Mouse (Mus musculus): ENCODE measurements around the gene Gjc2. TPM values are rescaled to one million over a fixed set of nuclear protein-coding genes. Genes with fewer than 3 reads are reported as not detected.

Gjc2 gene
- polyA plus RNA-seq, 1 experiment from 2014 or later, result 0.29 TPM

DNA sequence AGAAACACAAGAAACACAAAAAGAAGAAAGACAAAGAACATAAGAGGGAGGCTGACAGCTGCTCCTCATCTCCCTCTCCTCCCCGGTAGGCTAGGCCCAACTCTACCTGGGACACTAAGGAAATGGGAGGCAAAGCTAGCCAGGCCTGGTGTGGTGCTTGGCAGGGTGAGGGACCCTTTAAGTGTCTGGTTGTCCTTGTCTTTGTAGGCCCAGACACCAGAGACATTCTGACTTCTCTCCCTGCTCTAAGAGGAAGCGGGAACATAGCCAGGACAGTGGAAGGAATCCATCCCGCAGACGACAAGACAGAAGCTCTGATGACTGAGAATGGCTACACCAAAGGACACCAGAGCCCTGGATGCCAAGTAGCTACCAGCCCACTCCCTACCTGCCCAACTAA, 27.0 kb upstream of the Gjc2 start:
- no peak overlapping the region for H3K9ac ChIP-seq (replicated peaks)
- no peaks in the 10 kb centered on the region for H3K9me3 ChIP-seq (ENCODE audit: low read length)
- WGBS (ENCODE audit: insufficient replicate concordance), result 83% methylated on average over 4 of the region's 4 CpGs
- H3K4me3 ChIP-seq (ENCODE audit: low read depth, low read length), result no peak overlapping the region
- ATAC-seq (no peak), DNase-seq (no peak)
- no peak overlapping the region for H3K4me2 ChIP-seq (ENCODE audit: low read depth, low read length)
- H3K4me1 ChIP-seq (ENCODE audit: insufficient read depth), result peaks cover 22% of the 10 kb centered on the region
- peaks cover 55% of the 10 kb centered on the region for H3K36me3 ChIP-seq (replicated peaks; ENCODE audit: insufficient read depth, low read length)
- H3K27ac ChIP-seq (ENCODE audit: low read depth), result no peak overlapping the region
- TF ChIP-seq EP300 (IDR thresholded peaks at IDR 0.05; ENCODE audit: low read depth) (no peak), CTCF (IDR thresholded peaks at IDR 0.05; ENCODE audit: low read depth) (no peak)
- H3K27me3 ChIP-seq (ENCODE audit: insufficient read depth, low read length), result no peaks in the 10 kb centered on the region

DNA sequence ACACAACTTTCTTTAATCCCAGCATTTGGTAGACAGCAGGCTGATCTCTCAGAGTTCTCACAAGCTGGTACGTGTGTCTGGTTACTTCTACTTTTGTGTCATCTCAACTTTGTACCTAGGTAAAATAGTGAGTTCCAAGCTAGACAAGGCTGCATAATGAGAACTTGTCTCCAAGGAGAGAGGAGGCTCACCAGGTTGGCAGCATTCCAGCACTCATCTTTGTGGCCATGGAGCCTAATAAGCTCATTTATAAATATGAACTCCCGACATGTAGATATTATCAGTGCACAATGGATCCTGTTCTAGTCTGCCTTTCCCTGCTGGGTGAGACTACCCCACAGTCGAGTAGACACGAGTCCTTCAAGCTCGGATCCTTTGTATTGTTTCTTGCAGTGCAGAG, 26.6 kb upstream of the Gjc2 start:
- Histone ChIP-seq H3K9ac (replicated peaks) (no peak overlapping the region), H3K27me3 (ENCODE audit: insufficient read depth, low read length) (no peaks in the 10 kb centered on the region), H3K4me1 (ENCODE audit: insufficient read depth) (peaks cover 22% of the 10 kb centered on the region), H3K4me3 (ENCODE audit: low read depth, low read length) (peak overlapping the region; percentile 90; the same call in 1 of the 2 replicates), H3K36me3 (replicated peaks; ENCODE audit: insufficient read depth, low read length) (peaks cover 54% of the 10 kb centered on the region), H3K9me3 (ENCODE audit: low read length) (no peaks in the 10 kb centered on the region), H3K27ac (ENCODE audit: low read depth) (peak overlapping the region; percentile 97; the same call in 1 of the 2 replicates), H3K4me2 (ENCODE audit: low read depth, low read length) (peak overlapping the region; percentile 95)
- no peak for TF ChIP-seq EP300 (IDR thresholded peaks at IDR 0.05; ENCODE audit: low read depth)
- TF ChIP-seq CTCF (IDR thresholded peaks at IDR 0.05; ENCODE audit: low read depth), result no peak
- DNase-seq (no peak), ATAC-seq (no peak)
- 77% methylated on average over 5 of the region's 5 CpGs for WGBS (ENCODE audit: insufficient replicate concordance)

DNA sequence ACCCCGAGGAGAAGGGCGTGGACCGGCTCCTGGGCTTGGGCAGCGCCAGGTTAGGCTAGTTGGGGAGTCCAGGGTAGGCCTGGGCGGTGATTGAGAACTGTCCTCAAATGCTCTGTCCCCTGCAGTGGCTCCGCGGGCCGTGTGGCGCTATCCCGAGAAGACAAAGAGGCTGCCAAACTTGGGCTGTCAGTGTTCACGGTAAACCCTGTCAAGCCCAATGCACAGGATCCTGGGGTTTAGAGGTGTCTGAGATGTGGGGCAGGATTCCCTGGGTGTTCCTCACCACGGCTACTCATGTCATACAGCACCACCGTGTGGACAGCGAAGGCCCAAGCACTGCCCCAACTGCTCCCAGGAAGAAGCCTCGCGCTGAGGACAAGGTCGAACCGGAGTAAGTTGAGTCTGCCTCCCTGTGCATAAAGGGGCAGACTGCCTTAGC, 26.0 kb upstream of the Gjc2 start:
- H3K36me3 ChIP-seq (replicated peaks; ENCODE audit: insufficient read depth, low read length), result peaks cover 54% of the 10 kb centered on the region
- H3K27me3 ChIP-seq (ENCODE audit: insufficient read depth, low read length), result no peaks in the 10 kb centered on the region
- peak overlapping the region; percentile 95 for H3K4me2 ChIP-seq (ENCODE audit: low read depth, low read length)
- peak overlapping the region; percentile 90 for H3K4me3 ChIP-seq (ENCODE audit: low read depth, low read length)
- ATAC-seq (peak; percentile 72), DNase-seq (peak; percentile 84)
- H3K9me3 ChIP-seq (ENCODE audit: low read length), result no peaks in the 10 kb centered on the region
- 11% methylated on average over 18 of the region's 18 CpGs for WGBS (ENCODE audit: insufficient replicate concordance)
- H3K9ac ChIP-seq (replicated peaks), result peak overlapping the region; percentile 87
- peak overlapping the region; percentile 97 for H3K27ac ChIP-seq (ENCODE audit: low read depth)
- H3K4me1 ChIP-seq (ENCODE audit: insufficient read depth), result peaks cover 20% of the 10 kb centered on the region
- peak; percentile 92 for TF ChIP-seq CTCF (IDR thresholded peaks at IDR 0.05; ENCODE audit: low read depth)
- no peak for TF ChIP-seq EP300 (IDR thresholded peaks at IDR 0.05; ENCODE audit: low read depth)

DNA sequence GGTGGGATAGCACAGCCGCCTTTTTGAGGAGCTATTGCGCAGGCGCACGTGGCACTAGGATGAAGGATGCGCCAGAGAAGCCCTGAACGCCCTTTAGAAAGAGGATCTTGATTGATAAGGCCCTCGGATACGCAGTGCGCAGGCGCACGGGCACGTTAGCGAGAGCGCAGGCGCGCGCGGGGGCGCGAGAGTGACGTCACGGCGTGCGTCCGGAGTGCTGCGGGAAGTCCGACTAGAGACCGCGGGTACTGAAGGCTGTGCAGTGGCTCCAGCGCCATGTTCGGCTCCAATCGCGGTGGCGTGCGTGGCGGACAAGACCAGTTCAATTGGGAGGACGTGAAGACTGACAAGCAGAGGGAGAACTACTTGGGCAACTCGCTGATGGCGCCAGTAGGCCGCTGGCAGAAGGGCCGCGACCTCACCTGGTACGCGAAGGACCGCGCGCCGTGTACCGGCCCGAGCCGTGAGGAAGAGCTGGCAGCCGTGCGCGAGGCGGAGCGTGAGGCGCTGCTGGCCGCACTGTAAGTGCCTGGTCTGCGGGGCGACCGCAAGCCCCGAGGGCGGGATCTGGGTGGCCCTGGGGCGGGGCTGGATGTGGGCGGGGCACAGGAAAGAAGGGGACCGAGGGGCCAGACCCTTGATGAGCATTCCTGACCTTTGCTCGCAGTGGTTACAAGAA, 25.3 kb upstream of the Gjc2 start, which contains the start of gene 2310033P09Rik:
2310033P09Rik (plus strand) TSS at position 169 of the 679 bp plus-strand sequence.
- peaks cover 19% of the 10 kb centered on the region for H3K4me1 ChIP-seq (ENCODE audit: insufficient read depth)
- under 1% methylated on average over 67 of the region's 67 CpGs for WGBS (ENCODE audit: insufficient replicate concordance)
- ATAC-seq, result peak; percentile 84
- TF ChIP-seq EP300 (IDR thresholded peaks at IDR 0.05; ENCODE audit: low read depth) (no peak), CTCF (IDR thresholded peaks at IDR 0.05; ENCODE audit: low read depth) (no peak)
- peaks cover 54% of the 10 kb centered on the region for H3K36me3 ChIP-seq (replicated peaks; ENCODE audit: insufficient read depth, low read length)
- H3K27me3 ChIP-seq (ENCODE audit: insufficient read depth, low read length), result no peaks in the 10 kb centered on the region
- peak within 1 kb of the TSS; percentile 87 for H3K9ac ChIP-seq (replicated peaks)
- H3K4me2 ChIP-seq (ENCODE audit: low read depth, low read length), result peak within 1 kb of the TSS; percentile 95
- no peaks in the 10 kb centered on the region for H3K9me3 ChIP-seq (ENCODE audit: low read length)
- H3K4me3 ChIP-seq (ENCODE audit: low read depth, low read length), result peak within 1 kb of the TSS; percentile 90
- DNase-seq, result peak; percentile 96
- peak within 1 kb of the TSS; percentile 97 for H3K27ac ChIP-seq (ENCODE audit: low read depth)

DNA sequence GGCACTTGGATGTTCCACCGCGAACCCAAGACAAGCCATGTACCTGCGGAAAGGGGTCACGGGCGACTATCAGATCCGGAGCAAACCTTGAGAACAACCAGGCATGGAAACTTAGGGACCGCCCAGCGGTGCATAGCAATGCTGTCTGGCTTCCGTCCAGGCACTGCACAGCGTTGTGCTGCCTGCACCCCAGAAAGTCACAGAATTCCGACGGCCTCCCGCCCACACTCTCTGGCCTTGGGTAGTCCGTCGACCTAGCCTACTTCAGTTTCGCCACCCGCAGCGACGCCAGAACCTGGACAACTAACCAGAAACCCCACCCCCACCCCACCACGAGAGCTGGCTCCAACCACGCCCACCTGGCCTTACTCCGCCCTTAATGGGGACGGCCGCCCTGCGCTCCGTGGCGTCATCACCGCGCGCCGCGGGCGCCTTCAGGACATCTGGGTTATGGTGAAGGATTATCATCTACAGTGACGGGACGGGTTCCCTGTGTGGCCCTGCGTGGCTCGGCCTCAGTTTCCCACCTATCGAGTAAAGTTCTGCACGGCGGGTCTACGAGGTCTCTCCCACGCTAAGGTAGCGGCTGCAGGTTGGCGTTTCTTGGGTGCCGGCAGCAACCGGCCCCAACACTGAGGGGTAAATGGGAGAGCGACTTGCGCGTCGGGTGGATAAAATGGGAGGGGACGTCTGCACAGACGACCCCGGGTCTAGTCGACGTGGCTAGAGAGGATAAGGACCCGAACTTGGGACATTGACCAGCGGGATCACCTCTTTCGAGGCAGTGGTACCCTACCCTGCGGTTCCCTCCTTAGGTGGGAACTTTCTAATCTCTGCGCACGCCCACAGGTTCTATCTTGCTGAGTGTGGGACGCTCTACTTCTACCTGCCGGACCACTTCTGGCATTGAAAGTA, 19.3 kb upstream of the Gjc2 start, which contains the start of gene Mrpl55:
Mrpl55 (plus strand) TSS at position 406 of the 915 bp plus-strand sequence.
- peak; percentile 96 for ATAC-seq
- WGBS (ENCODE audit: insufficient replicate concordance), result under 1% methylated on average over 63 of the region's 63 CpGs
- TF ChIP-seq CTCF (IDR thresholded peaks at IDR 0.05; ENCODE audit: low read depth) (no peak), EP300 (IDR thresholded peaks at IDR 0.05; ENCODE audit: low read depth) (no peak)
- Histone ChIP-seq H3K36me3 (replicated peaks; ENCODE audit: insufficient read depth, low read length) (peaks cover 36% of the 10 kb centered on the region), H3K9ac (replicated peaks) (peak within 1 kb of the TSS; percentile 81), H3K4me2 (ENCODE audit: low read depth, low read length) (peak within 1 kb of the TSS; percentile 95), H3K27me3 (ENCODE audit: insufficient read depth, low read length) (no peaks in the 10 kb centered on the region), H3K4me3 (ENCODE audit: low read depth, low read length) (peak within 1 kb of the TSS; percentile 81), H3K4me1 (ENCODE audit: insufficient read depth) (peaks cover 16% of the 10 kb centered on the region), H3K9me3 (ENCODE audit: low read length) (no peaks in the 10 kb centered on the region), H3K27ac (ENCODE audit: low read depth) (peak within 1 kb of the TSS; percentile 92)
- peak; percentile 98 for DNase-seq

Measured in liver, postnatal 0 days (tissue).